Mouse (Mus musculus): ENCODE measurements around the gene Chst14. TPM values are rescaled to one million over a fixed set of nuclear protein-coding genes. Genes with fewer than 3 reads are reported as not detected.

Chst14 gene
- polyA plus RNA-seq, 1 experiment from 2014 or later, result 30.3 TPM

Other genes starting within 250 kb of the Chst14 start
- gene Ankrd63, start 222.5 kb upstream of the Chst14 start, polyA plus RNA-seq (2016; fragmentation: Nextera tagmentation; extraction: Ambion mirVana), result not detected in 2 replicates
- 0.28 and 0.36 TPM in 2 replicates for gene Plcb2, start 198.1 kb upstream of the Chst14 start, polyA plus RNA-seq (2016; fragmentation: Nextera tagmentation; extraction: Ambion mirVana)
- 16.1 and 16.3 TPM in 2 replicates for gene Inafm2, start 180.7 kb upstream of the Chst14 start, polyA plus RNA-seq (2016; fragmentation: Nextera tagmentation; extraction: Ambion mirVana)
- gene Ccdc9b, start 163.8 kb upstream of the Chst14 start, polyA plus RNA-seq (2016; fragmentation: Nextera tagmentation; extraction: Ambion mirVana), result 0.05 and 0.08 TPM in 2 replicates
- not detected in 2 replicates for gene Phgr1, start 153.7 kb upstream of the Chst14 start, polyA plus RNA-seq (2016; fragmentation: Nextera tagmentation; extraction: Ambion mirVana)
- gene Disp2, start 146.8 kb upstream of the Chst14 start, polyA plus RNA-seq (2016; fragmentation: Nextera tagmentation; extraction: Ambion mirVana), result 0.04 and 0.11 TPM in 2 replicates
- 150 and 157 TPM in 2 replicates for gene Knstrn, start 112.5 kb upstream of the Chst14 start, polyA plus RNA-seq (2016; fragmentation: Nextera tagmentation; extraction: Ambion mirVana)
- 86.6 and 90.6 TPM in 2 replicates for gene Ivd, start 64.5 kb upstream of the Chst14 start, polyA plus RNA-seq (2016; fragmentation: Nextera tagmentation; extraction: Ambion mirVana)
- 2.4 and 2.6 TPM in 2 replicates for gene Bahd1, start 26.1 kb upstream of the Chst14 start, polyA plus RNA-seq (2016; fragmentation: Nextera tagmentation; extraction: Ambion mirVana)
- 18.2 and 19.7 TPM in 2 replicates for gene Ccdc32, start 102.9 kb downstream of the Chst14 start, polyA plus RNA-seq (2016; fragmentation: Nextera tagmentation; extraction: Ambion mirVana)
- gene Rpusd2, start 108.3 kb downstream of the Chst14 start, polyA plus RNA-seq (2016; fragmentation: Nextera tagmentation; extraction: Ambion mirVana), result 6.9 and 8.8 TPM in 2 replicates
- gene Knl1, start 120.6 kb downstream of the Chst14 start, polyA plus RNA-seq (2016; fragmentation: Nextera tagmentation; extraction: Ambion mirVana), result 42.5 and 58.0 TPM in 2 replicates
- gene Rad51, start 186.3 kb downstream of the Chst14 start, polyA plus RNA-seq (2016; fragmentation: Nextera tagmentation; extraction: Ambion mirVana), result 94.5 and 95.9 TPM in 2 replicates
- 52.1 and 53.8 TPM in 2 replicates for gene Rmdn3, start 230.5 kb downstream of the Chst14 start, polyA plus RNA-seq (2016; fragmentation: Nextera tagmentation; extraction: Ambion mirVana)
- 6.5 and 8.4 TPM in 2 replicates for gene Gchfr, start 241.3 kb downstream of the Chst14 start, polyA plus RNA-seq (2016; fragmentation: Nextera tagmentation; extraction: Ambion mirVana)
- 0.73 and 0.95 TPM in 2 replicates for gene Gm14137, start 248.0 kb downstream of the Chst14 start, polyA plus RNA-seq (2016; fragmentation: Nextera tagmentation; extraction: Ambion mirVana)